Mouse (Mus musculus) thymus, adult 2 months (tissue): ENCODE results near the gene Pus3. TPM values are rescaled to one million over a fixed set of nuclear protein-coding genes. Genes with fewer than 3 reads are reported as not detected.

Experiments used
- DNase-seq: peaks from one replicate; pipeline ENCODE4 v3.0.0; 2021
- H3K27ac ChIP-seq: fragments of 200-500 bp; 2 replicates; pipeline ENCODE4 v1.5.1; 2012; ENCODE audit warnings: low read length, control low read depth; ENCODE audit not compliant: control insufficient read depth, insufficient read depth
- H3K27me3 ChIP-seq: fragments of 200-500 bp; 2 replicates; pipeline ENCODE4 v1.6.1; 2012; ENCODE audit warnings: mild to moderate bottlenecking, low read length, moderate library complexity, mixed read lengths; ENCODE audit not compliant: control insufficient read depth, insufficient read depth
- H3K36me3 ChIP-seq: fragments of 200-500 bp; 2 replicates; pipeline ENCODE4 v1.6.1; 2012; ENCODE audit warnings: mild to moderate bottlenecking, low read length, moderate library complexity; ENCODE audit not compliant: control insufficient read depth, insufficient read depth
- H3K4me1 ChIP-seq: fragments of 200-500 bp; replicated peaks from 2 replicates; pipeline ENCODE4 v1.6.1; 2012; ENCODE audit warnings: low read length; ENCODE audit not compliant: control insufficient read depth, insufficient read depth
- H3K4me3 ChIP-seq: fragments of 200-500 bp; 2 replicates; pipeline ENCODE4 v1.5.1; 2012; ENCODE audit warnings: mild to moderate bottlenecking, low read length, control low read depth, moderate library complexity; ENCODE audit not compliant: control insufficient read depth, insufficient read depth
- CTCF ChIP-seq: fragments of 200-500 bp; IDR thresholded peaks from 2 replicates; pipeline ENCODE4 v1.5.1; 2012; ENCODE audit warnings: mild to moderate bottlenecking, control low read depth, low read length, moderate library complexity, borderline replicate concordance; ENCODE audit not compliant: control insufficient read depth, poor library complexity, insufficient read depth; ENCODE audit errors: extremely low read depth
- POLR2A ChIP-seq: fragments of 200-500 bp; IDR thresholded peaks from 2 replicates; pipeline ENCODE4 v1.6.1; 2012; ENCODE audit warnings: mild to moderate bottlenecking, low read length, control low read depth, moderate library complexity; ENCODE audit not compliant: control insufficient read depth, poor library complexity, insufficient read depth; ENCODE audit errors: extremely low read depth
- WGBS: fragments of 180-500 bp; shearing (Covaris S2); methylation state at CpG from one replicate; pipeline ENCODE4 v1.1.7; 2018; 5-methylcytosine and 5-hydroxymethylcytosine counted together
- polyA plus RNA-seq: library from polyadenylated mRNA; depleted of rRNA; stranded (reverse); fragments of >200 nt; gene quantifications from 2 replicates; pipeline ENCODE4 v1.2.3, GENCODE M21; 2012

Pus3 gene
- polyA plus RNA-seq, 1 experiment, result 6.1 TPM

DNA sequence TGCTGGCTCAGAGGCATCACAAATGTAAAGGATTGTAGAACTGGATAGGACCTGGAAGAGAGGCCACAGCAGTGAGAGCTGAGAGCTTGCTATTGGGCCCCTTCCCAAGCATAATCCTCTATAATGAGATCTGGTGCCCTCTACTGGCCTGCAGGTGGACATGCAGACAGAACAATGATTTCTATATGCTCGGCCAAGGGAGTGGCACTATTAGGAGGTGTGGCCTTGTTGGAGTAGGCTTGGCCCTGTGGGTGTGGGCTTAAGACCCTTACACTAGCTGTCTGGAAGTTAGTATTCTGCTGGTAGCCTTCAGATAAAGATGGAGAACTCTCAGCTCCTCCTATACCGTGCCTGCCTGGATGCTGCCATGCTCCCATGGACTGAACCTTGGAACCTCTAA, 23.3 kb upstream of the Pus3 start:
- WGBS, result 23% methylated on average over 2 of the region's 2 CpGs
- H3K4me1 ChIP-seq, result no peaks in the 10 kb centered on the region
- H3K27ac ChIP-seq, result no peak overlapping the region
- no peaks in the 10 kb centered on the region for H3K36me3 ChIP-seq
- TF ChIP-seq POLR2A, result no peak
- TF ChIP-seq CTCF, result no peak
- peak; percentile 40 for DNase-seq
- no peaks in the 10 kb centered on the region for H3K27me3 ChIP-seq
- H3K4me3 ChIP-seq, result no peak overlapping the region

GRCm38 (mm10) chr9:35535876-35536275, 22.5 kb upstream of the Pus3 start:
- WGBS, result 93% methylated on average over 4 of the region's 4 CpGs
- Histone ChIP-seq H3K27me3 (no peaks in the 10 kb centered on the region), H3K36me3 (no peaks in the 10 kb centered on the region), H3K4me1 (no peaks in the 10 kb centered on the region), H3K4me3 (no peak overlapping the region), H3K27ac (no peak overlapping the region)
- TF ChIP-seq CTCF (no peak), POLR2A (no peak)
- DNase-seq, result no peak

- Histone ChIP-seq H3K27ac (no peak overlapping the region), H3K4me3 (no peak overlapping the region), H3K36me3 (no peaks in the 10 kb centered on the region), H3K4me1 (no peaks in the 10 kb centered on the region), H3K27me3 (no peaks in the 10 kb centered on the region)
- DNase-seq, result no peak
- TF ChIP-seq POLR2A (no peak), CTCF (no peak)
- WGBS, result 95% methylated on average over 13 of the region's 13 CpGs
Measured at GRCm38 (mm10) chr9:35539001-35539750, 19.2 kb upstream of the Pus3 start.

DNA sequence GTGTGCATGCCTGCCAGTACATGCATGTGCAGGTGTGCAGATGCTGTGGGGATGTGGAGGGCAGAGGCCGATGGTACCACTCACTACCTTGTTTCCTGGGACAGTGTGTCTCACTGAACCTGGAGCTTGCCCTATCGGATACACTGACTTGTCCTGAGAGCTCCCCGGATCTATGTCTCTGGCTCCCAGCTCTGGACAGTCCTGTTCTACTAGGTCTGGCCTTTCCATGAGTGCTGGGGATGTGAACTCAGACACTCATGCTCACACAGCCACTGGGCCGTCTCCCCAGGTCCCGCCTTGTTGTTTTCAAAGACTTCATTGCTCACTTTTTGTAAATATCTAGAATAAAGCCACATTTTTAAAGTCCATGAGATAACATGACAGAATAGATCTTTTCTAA, 17.4 kb upstream of the Pus3 start:
- Histone ChIP-seq H3K27ac (no peak overlapping the region), H3K36me3 (no peaks in the 10 kb centered on the region), H3K27me3 (no peaks in the 10 kb centered on the region), H3K4me3 (no peak overlapping the region), H3K4me1 (no peaks in the 10 kb centered on the region)
- WGBS, result 91% methylated on average over 5 of the region's 5 CpGs
- TF ChIP-seq CTCF, result no peak
- TF ChIP-seq POLR2A, result no peak
- no peak for DNase-seq

GRCm38 (mm10) chr9:35541488-35541887, 16.9 kb upstream of the Pus3 start:
- no peaks in the 10 kb centered on the region for H3K36me3 ChIP-seq
- H3K27me3 ChIP-seq, result no peaks in the 10 kb centered on the region
- DNase-seq, result peak; percentile 75
- no peak overlapping the region for H3K4me3 ChIP-seq
- WGBS, result 15% methylated on average over 6 of the region's 6 CpGs
- no peak overlapping the region for H3K27ac ChIP-seq
- no peak for TF ChIP-seq CTCF
- TF ChIP-seq POLR2A, result no peak
- no peaks in the 10 kb centered on the region for H3K4me1 ChIP-seq

- Histone ChIP-seq H3K27ac (no peak overlapping the region), H3K4me1 (0 out of 2 replicates have a peak, but pooled peaks cover 2% of the 10 kb centered on the region), H3K36me3 (no peaks in the 10 kb centered on the region), H3K27me3 (no peaks in the 10 kb centered on the region), H3K4me3 (no peak overlapping the region)
- DNase-seq, result no peak
- 83% methylated on average over 6 of the region's 6 CpGs for WGBS
- TF ChIP-seq POLR2A (no peak), CTCF (no peak)
Measured at GRCm38 (mm10) chr9:35541941-35542340, 16.5 kb upstream of the Pus3 start.

- no peak for DNase-seq
- 0 out of 2 replicates have a peak, but pooled peaks cover 3% of the 10 kb centered on the region for H3K4me1 ChIP-seq
- H3K27ac ChIP-seq, result no peak overlapping the region
- 77% methylated on average over 14 of the region's 14 CpGs for WGBS
- no peak overlapping the region for H3K4me3 ChIP-seq
- no peaks in the 10 kb centered on the region for H3K36me3 ChIP-seq
- TF ChIP-seq CTCF, result no peak
- no peak for TF ChIP-seq POLR2A
- H3K27me3 ChIP-seq, result no peaks in the 10 kb centered on the region
Measured at GRCm38 (mm10) chr9:35543099-35543860, 15.1 kb upstream of the Pus3 start.
